8 mouse cellular contexts compared by ENCODE assay signal in genomic region chr10:18139615-18140014, GRCm38 (mm10).
DNase-seq lines count a peak whose midpoint lies in the region; ATAC-seq and TF ChIP-seq lines count a peak whose summit lies in the region.

No protein-coding gene starts in this region.

- no peak overlapping the region for H3K27ac ChIP-seq in liver, adult 2 months (replicated peaks; ENCODE audit: insufficient read depth, low read depth, low read length)
- no peak overlapping the region for H3K27ac ChIP-seq in forebrain, embryonic 12.5 days
- H3K27ac ChIP-seq in intestine, postnatal 0 days (ENCODE audit: low read depth, low read length) = no peak overlapping the region
- no peak overlapping the region for H3K27ac ChIP-seq in midbrain, postnatal 0 days (ENCODE audit: low read depth, low read length)

- no peaks in the 10 kb centered on the region for H3K4me1 ChIP-seq in liver, adult 2 months (ENCODE audit: control insufficient read depth, insufficient read depth, low read length)
- no peaks in the 10 kb centered on the region for H3K4me1 ChIP-seq in forebrain, embryonic 12.5 days
- H3K4me1 ChIP-seq in intestine, postnatal 0 days (replicated peaks; ENCODE audit: control insufficient read depth, insufficient read depth, low read length) = no peaks in the 10 kb centered on the region
- no peaks in the 10 kb centered on the region for H3K4me1 ChIP-seq in midbrain, postnatal 0 days (ENCODE audit: insufficient read depth, low read length)

- WGBS in liver, adult 2 months = 63% methylated on average over 5 of the region's 5 CpGs
- 88% methylated on average over 5 of the region's 5 CpGs for WGBS in forebrain, embryonic 12.5 days
- 77% methylated on average over 5 of the region's 5 CpGs for WGBS in intestine, postnatal 0 days
- WGBS in midbrain, postnatal 0 days = 84% methylated on average over 5 of the region's 5 CpGs

- H3K9ac ChIP-seq in liver, adult 2 months (ENCODE audit: low read depth, low read length) = no peak overlapping the region
- H3K9ac ChIP-seq in forebrain, embryonic 12.5 days = no peak overlapping the region
- no peak overlapping the region for H3K9ac ChIP-seq in intestine, postnatal 0 days (ENCODE audit: low read depth, low read length)
- H3K9ac ChIP-seq in midbrain, postnatal 0 days (replicated peaks; ENCODE audit: low read length, poor library complexity, severe bottlenecking) = no peak overlapping the region

- peak; percentile 22 for DNase-seq in liver, adult 2 months (ENCODE audit: extremely low read depth, low read depth, low spot score)
- no peak for DNase-seq in liver
- no peak for DNase-seq in midbrain, postnatal 0 days (ENCODE audit: low spot score)
- no peak for DNase-seq in adrenal gland, adult 18-20 months (ENCODE audit: low spot score in 2 of 2)
- DNase-seq in embryo, embryonic 10.5 days (ENCODE audit: low spot score) = no peak
- no peak for DNase-seq in urinary bladder, adult 2 months (ENCODE audit: low spot score)

- peak overlapping the region; percentile 29; the same call in 1 of the 2 replicates for H3K4me2 ChIP-seq in forebrain, embryonic 12.5 days
- H3K4me2 ChIP-seq in intestine, postnatal 0 days (replicated peaks; ENCODE audit: low read depth) = 0 out of 2 replicates have a peak overlapping the region, but pooled peaks have one; percentile 30
- peak overlapping the region; percentile 21 for H3K4me2 ChIP-seq in midbrain, postnatal 0 days (ENCODE audit: low read depth, low read length, poor library complexity, severe bottlenecking)

- H3K36me3 ChIP-seq in liver, adult 2 months (ENCODE audit: control insufficient read depth, insufficient read depth, low read length) = no peaks in the 10 kb centered on the region
- H3K36me3 ChIP-seq in forebrain, embryonic 12.5 days (replicated peaks) = no peaks in the 10 kb centered on the region
- H3K36me3 ChIP-seq in intestine, postnatal 0 days (ENCODE audit: control insufficient read depth, insufficient read depth) = no peaks in the 10 kb centered on the region
- H3K36me3 ChIP-seq in midbrain, postnatal 0 days (ENCODE audit: insufficient read depth, low read length) = no peaks in the 10 kb centered on the region

- no peak for TF ChIP-seq POLR2A in liver, adult 2 months (IDR thresholded peaks at IDR 0.05; ENCODE audit: extremely low read depth, insufficient read depth, low read length)

- peak; percentile 30; the same call in 1 of the 2 replicates for ATAC-seq in forebrain, embryonic 12.5 days (ENCODE audit: low FRiP score)
- ATAC-seq in intestine, postnatal 0 days = no peak
- no peak for ATAC-seq in midbrain, postnatal 0 days (ENCODE audit: low FRiP score)

- H3K27me3 ChIP-seq in liver, adult 2 months (ENCODE audit: control insufficient read depth, insufficient read depth, low read length) = no peaks in the 10 kb centered on the region
- no peaks in the 10 kb centered on the region for H3K27me3 ChIP-seq in forebrain, embryonic 12.5 days
- H3K27me3 ChIP-seq in intestine, postnatal 0 days (replicated peaks; ENCODE audit: control insufficient read depth, insufficient read depth, low read length) = no peaks in the 10 kb centered on the region
- H3K27me3 ChIP-seq in midbrain, postnatal 0 days (ENCODE audit: insufficient read depth, low read length) = no peaks in the 10 kb centered on the region

- peak overlapping the region; percentile 23; the same call in 1 of the 2 replicates for H3K4me3 ChIP-seq in liver, adult 2 months (ENCODE audit: insufficient read depth, low read depth, low read length)
- H3K4me3 ChIP-seq in forebrain, embryonic 12.5 days (replicated peaks) = peak overlapping the region; percentile 26
- H3K4me3 ChIP-seq in intestine, postnatal 0 days (ENCODE audit: low read depth, low read length) = no peak overlapping the region
- 0 out of 2 replicates have a peak overlapping the region, but pooled peaks have one; percentile 13 for H3K4me3 ChIP-seq in midbrain, postnatal 0 days (ENCODE audit: low read depth, low read length)

- no peaks in the 10 kb centered on the region for H3K9me3 ChIP-seq in forebrain, embryonic 12.5 days
- H3K9me3 ChIP-seq in intestine, postnatal 0 days (ENCODE audit: control insufficient read depth) = no peaks in the 10 kb centered on the region
- no peaks in the 10 kb centered on the region for H3K9me3 ChIP-seq in midbrain, postnatal 0 days (ENCODE audit: low read length)

- TF ChIP-seq CTCF in liver, adult 2 months (IDR thresholded peaks at IDR 0.05; ENCODE audit: low read depth, low read length) = no peak
- TF ChIP-seq CTCF in intestine, postnatal 0 days (IDR thresholded peaks at IDR 0.05; ENCODE audit: low read depth) = no peak
- TF ChIP-seq CTCF in midbrain, postnatal 0 days (IDR thresholded peaks at IDR 0.05) = no peak

- H3K79me2 ChIP-seq in liver, adult 2 months (ENCODE audit: control insufficient read depth, insufficient read depth, low read length) = no peaks in the 10 kb centered on the region
